In the genomic region with DNA sequence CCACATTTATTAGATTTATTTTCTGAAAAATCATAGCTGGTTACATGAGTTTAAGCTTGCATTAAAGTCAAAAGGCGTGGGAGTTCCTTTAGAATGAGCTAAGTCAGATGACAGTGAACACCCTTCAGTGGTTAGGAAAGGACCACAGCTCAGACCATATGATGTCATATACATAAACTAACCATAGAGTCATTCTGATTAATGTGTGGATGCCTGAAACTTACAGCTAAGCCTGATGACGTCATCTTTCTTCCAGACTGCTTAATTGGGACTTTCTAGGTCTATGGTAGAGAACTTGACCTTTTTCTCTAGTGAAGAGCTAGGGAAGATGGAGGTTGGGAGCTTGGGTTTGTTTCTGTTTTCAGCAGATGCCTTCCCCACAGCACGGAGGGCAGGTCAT, we compare ENCODE assay signal across 20 mouse cellular contexts.
A peak's percentile ranks its signal among the peaks of the same experiment; 100 is the strongest.
DNase-seq lines count a peak whose midpoint lies in the region; ATAC-seq lines count a peak whose summit lies in the region.
"Had no signal": no experiment of that assay in that cellular context is flagged by ENCODE, and none has a peak within 500 bp of the region (broad histone marks: within the 10 kb centered on the region; RNA-seq: fewer than 3 reads in every experiment).

No protein-coding gene starts in this region.

- intact Hi-C loops in left cerebral cortex, postnatal 25 days (cut with DNase I): no loop called here

- peak overlapping the region; percentile 60 for H3K4me3 ChIP-seq in megakaryocyte, embryonic 14.5 days (replicated peaks)
- H3K4me3 ChIP-seq: hindbrain, embryonic 15.5 days; midbrain, embryonic 10.5 days had no signal

- H3K4me1 ChIP-seq in megakaryocyte, embryonic 14.5 days: peaks cover 50% of the 10 kb centered on the region
- H3K4me1 ChIP-seq: hindbrain, embryonic 15.5 days had no signal

- ATAC-seq in megakaryocyte, adult 5-6 weeks (ENCODE audit: poor library complexity, severe bottlenecking): no peak
- ATAC-seq in granulocyte monocyte progenitor cell, adult 5-6 weeks (replicated peaks; ENCODE audit: poor library complexity, severe bottlenecking): peak; percentile 38
- ATAC-seq: forebrain, embryonic 14.5 days; liver, postnatal 0 days; Patski had no signal

- H3K27me3 ChIP-seq in megakaryocyte, embryonic 14.5 days (replicated peaks): no peaks in the 10 kb centered on the region
- H3K27me3 ChIP-seq: hindbrain, embryonic 15.5 days; Patski had no signal

- peaks cover 78% of the 10 kb centered on the region for H3K36me3 ChIP-seq in megakaryocyte, embryonic 14.5 days (replicated peaks; ENCODE audit: low read length)
- H3K36me3 ChIP-seq: hindbrain, embryonic 15.5 days had no signal

- H3K9me3 ChIP-seq in megakaryocyte, embryonic 14.5 days: no peaks in the 10 kb centered on the region
- H3K9me3 ChIP-seq: hindbrain, embryonic 15.5 days; midbrain, embryonic 10.5 days had no signal

- DNase-seq in Muller cell, postnatal 12 days (ENCODE audit: inconsistent ontology term): peak; percentile 33
- DNase-seq in left cerebral cortex, postnatal 25 days (ENCODE audit: low spot score in 2 of 2): no peak
- no peak for DNase-seq in cerebellum, postnatal 4 days (ENCODE audit: low spot score in 2 of 2)
- no peak for DNase-seq in layer of hippocampus, postnatal 14 days (ENCODE audit: low spot score in 2 of 2)
- DNase-seq: cerebellum, postnatal 10 days; heart, postnatal 14 days; kidney, adult 8-10 months; kidney, postnatal 36 days; liver; liver, postnatal 0 days; lung, postnatal 14 days; right cerebral cortex, postnatal 4 days; thymus, adult 18-20 months had no signal
